Mouse (Mus musculus): ENCODE measurements around the gene Prrt1.

DNA sequence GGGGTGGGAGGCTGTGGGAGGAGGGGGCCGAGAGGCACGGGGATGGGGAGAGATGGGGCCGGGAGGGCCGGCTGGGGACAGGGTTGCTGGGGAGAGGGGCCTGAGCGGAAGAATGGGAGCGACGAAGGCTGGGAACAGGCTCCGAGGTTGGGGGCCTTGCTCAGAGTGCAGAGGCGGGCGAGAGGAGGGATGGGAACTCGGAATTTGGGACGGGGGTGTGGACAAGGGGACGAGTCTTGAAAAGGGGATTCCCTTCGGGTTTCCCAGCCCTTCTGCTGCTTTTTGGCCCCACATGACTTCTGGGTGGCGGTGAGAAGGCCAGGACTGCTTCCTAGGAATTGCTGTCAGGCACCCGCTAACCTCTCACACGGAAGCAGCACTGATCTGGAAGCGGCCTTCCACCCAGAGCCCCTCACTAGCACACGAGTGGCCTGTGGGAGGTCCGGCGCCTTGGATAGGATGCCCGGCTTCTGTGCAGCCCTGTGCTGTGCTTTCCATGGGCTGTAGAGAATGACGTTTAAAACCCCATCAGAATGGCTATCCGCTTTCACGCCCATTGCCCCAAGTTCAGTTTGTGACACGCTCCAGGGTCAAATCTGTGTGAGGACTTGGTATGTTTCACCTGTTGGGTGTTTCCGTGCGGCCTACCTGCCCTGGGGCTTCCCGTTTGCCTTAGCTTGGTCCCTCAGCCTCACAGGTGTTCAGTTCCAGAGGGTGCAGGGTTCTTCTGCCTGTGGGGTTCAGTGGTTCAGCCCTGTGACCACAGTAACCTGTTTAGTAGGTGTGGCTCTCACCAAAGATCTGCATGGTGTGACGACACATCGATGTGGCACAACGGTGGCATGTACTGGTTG lies 22.9 kb upstream of the Prrt1 start:
- TF ChIP-seq CTCF (IDR thresholded peaks at IDR 0.05; ENCODE audit: borderline replicate concordance, insufficient read depth, low read depth, low read length) (no peak), POLR2A (IDR thresholded peaks at IDR 0.05; ENCODE audit: borderline replicate concordance, insufficient read depth, low read length) (no peak)

Data from cerebellum, adult 2 months (tissue).